Mouse (Mus musculus): Measurements from ENCODE around the gene Cdc7.

The Cdc7 gene

GRCm38 (mm10) chr5:106985594-106985993 lies 21.5 kb downstream of the Cdc7 start:
- Histone ChIP-seq H3K4me1 (replicated peaks; ENCODE audit: low read depth, low read length) (0 out of 2 replicates have a peak, but pooled peaks cover 3% of the 10 kb centered on the region), H3K36me3 (ENCODE audit: insufficient read depth, low read length) (peaks cover 55% of the 10 kb centered on the region)
- no peak for TF ChIP-seq POU5F1 (IDR thresholded peaks at IDR 0.05; ENCODE audit: borderline replicate concordance, low read length)

GRCm38 (mm10) chr5:106989181-106989580 lies 25.1 kb downstream of the Cdc7 start:
- TF ChIP-seq NANOG (IDR thresholded peaks at IDR 0.05; ENCODE audit: borderline replicate concordance, low read length) = no peak
- no peak for TF ChIP-seq CTCF (conservative IDR thresholded peaks at IDR 0.05; ENCODE audit: low read length)
- no peak for TF ChIP-seq POU5F1 (IDR thresholded peaks at IDR 0.05; ENCODE audit: borderline replicate concordance, low read length)
- Histone ChIP-seq H3K4me3 (replicated peaks; ENCODE audit: low read length) (no peak overlapping the region), H3K9me3 (ENCODE audit: low read length) (no peaks in the 10 kb centered on the region), H3K36me3 (ENCODE audit: insufficient read depth, low read length) (peaks cover 24% of the 10 kb centered on the region), H3K27me3 (ENCODE audit: insufficient read depth, low read length) (peaks cover 2% of the 10 kb centered on the region; the same call in 1 of the 2 replicates), H3K4me1 (replicated peaks; ENCODE audit: low read depth, low read length) (peaks cover 5% of the 10 kb centered on the region; the same call in 1 of the 2 replicates)

More at GRCm38 (mm10) chr5:106985594-106985993, 21.5 kb downstream of the Cdc7 start:
- Histone ChIP-seq H3K4me3 (replicated peaks; ENCODE audit: low read length) (no peak overlapping the region), H3K27me3 (ENCODE audit: insufficient read depth, low read length) (no peaks in the 10 kb centered on the region), H3K9me3 (ENCODE audit: low read length) (no peaks in the 10 kb centered on the region)

GRCm38 (mm10) chr5:106989786-106990185 lies 25.7 kb downstream of the Cdc7 start:
- no peaks in the 10 kb centered on the region for H3K9me3 ChIP-seq (ENCODE audit: low read length)
- no peak for TF ChIP-seq NANOG (IDR thresholded peaks at IDR 0.05; ENCODE audit: borderline replicate concordance, low read length)
- TF ChIP-seq CTCF (conservative IDR thresholded peaks at IDR 0.05; ENCODE audit: low read length) = no peak
- no peak for TF ChIP-seq POU5F1 (IDR thresholded peaks at IDR 0.05; ENCODE audit: borderline replicate concordance, low read length)
- H3K27me3 ChIP-seq (ENCODE audit: insufficient read depth, low read length) = peaks cover 2% of the 10 kb centered on the region; the same call in 1 of the 2 replicates
- H3K4me1 ChIP-seq (replicated peaks; ENCODE audit: low read depth, low read length) = peaks cover 11% of the 10 kb centered on the region
- peaks cover 18% of the 10 kb centered on the region for H3K36me3 ChIP-seq (ENCODE audit: insufficient read depth, low read length)
- no peak overlapping the region for H3K4me3 ChIP-seq (replicated peaks; ENCODE audit: low read length)

- Histone ChIP-seq H3K4me3 (replicated peaks; ENCODE audit: low read length) (no peak overlapping the region), H3K4me1 (replicated peaks; ENCODE audit: low read depth, low read length) (peaks cover 17% of the 10 kb centered on the region), H3K27me3 (ENCODE audit: insufficient read depth, low read length) (peaks cover 2% of the 10 kb centered on the region; the same call in 1 of the 2 replicates), H3K9me3 (ENCODE audit: low read length) (no peaks in the 10 kb centered on the region), H3K36me3 (ENCODE audit: insufficient read depth, low read length) (peaks cover 12% of the 10 kb centered on the region)
- TF ChIP-seq NANOG (IDR thresholded peaks at IDR 0.05; ENCODE audit: borderline replicate concordance, low read length) (no peak), POU5F1 (IDR thresholded peaks at IDR 0.05; ENCODE audit: borderline replicate concordance, low read length) (no peak), CTCF (conservative IDR thresholded peaks at IDR 0.05; ENCODE audit: low read length) (peak; percentile 14; the same call in 1 of the 2 replicates)
Measured at GRCm38 (mm10) chr5:106990639-106991299, 26.6 kb downstream of the Cdc7 start.

- Histone ChIP-seq H3K36me3 (ENCODE audit: insufficient read depth, low read length) (peaks cover 5% of the 10 kb centered on the region; the same call in 1 of the 2 replicates), H3K4me1 (replicated peaks; ENCODE audit: low read depth, low read length) (peaks cover 23% of the 10 kb centered on the region), H3K9me3 (ENCODE audit: low read length) (no peaks in the 10 kb centered on the region), H3K4me3 (replicated peaks; ENCODE audit: low read length) (no peak overlapping the region), H3K27me3 (ENCODE audit: insufficient read depth, low read length) (peaks cover 2% of the 10 kb centered on the region; the same call in 1 of the 2 replicates)
- no peak for TF ChIP-seq NANOG (IDR thresholded peaks at IDR 0.05; ENCODE audit: borderline replicate concordance, low read length)
- TF ChIP-seq CTCF (conservative IDR thresholded peaks at IDR 0.05; ENCODE audit: low read length) = no peak
- TF ChIP-seq POU5F1 (IDR thresholded peaks at IDR 0.05; ENCODE audit: borderline replicate concordance, low read length) = no peak
Measured at GRCm38 (mm10) chr5:106991300-106991929, 27.3 kb downstream of the Cdc7 start.

GRCm38 (mm10) chr5:106994716-106995115 lies 30.6 kb downstream of the Cdc7 start:
- Histone ChIP-seq H3K4me3 (replicated peaks; ENCODE audit: low read length) (no peak overlapping the region), H3K36me3 (ENCODE audit: insufficient read depth, low read length) (no peaks in the 10 kb centered on the region), H3K4me1 (replicated peaks; ENCODE audit: low read depth, low read length) (peaks cover 23% of the 10 kb centered on the region), H3K27me3 (ENCODE audit: insufficient read depth, low read length) (peaks cover 2% of the 10 kb centered on the region; the same call in 1 of the 2 replicates), H3K9me3 (ENCODE audit: low read length) (no peaks in the 10 kb centered on the region)
- TF ChIP-seq POU5F1 (IDR thresholded peaks at IDR 0.05; ENCODE audit: borderline replicate concordance, low read length) (no peak), CTCF (conservative IDR thresholded peaks at IDR 0.05; ENCODE audit: low read length) (no peak), NANOG (IDR thresholded peaks at IDR 0.05; ENCODE audit: borderline replicate concordance, low read length) (no peak)

- TF ChIP-seq CTCF (conservative IDR thresholded peaks at IDR 0.05; ENCODE audit: low read length) = no peak
- TF ChIP-seq NANOG (IDR thresholded peaks at IDR 0.05; ENCODE audit: borderline replicate concordance, low read length) = no peak
- TF ChIP-seq POU5F1 (IDR thresholded peaks at IDR 0.05; ENCODE audit: borderline replicate concordance, low read length) = no peak
- no peak overlapping the region for H3K4me3 ChIP-seq (replicated peaks; ENCODE audit: low read length)
- H3K36me3 ChIP-seq (ENCODE audit: insufficient read depth, low read length) = no peaks in the 10 kb centered on the region
- peaks cover 19% of the 10 kb centered on the region for H3K4me1 ChIP-seq (replicated peaks; ENCODE audit: low read depth, low read length)
- peaks cover 8% of the 10 kb centered on the region for H3K27me3 ChIP-seq (ENCODE audit: insufficient read depth, low read length)
- H3K9me3 ChIP-seq (ENCODE audit: low read length) = no peaks in the 10 kb centered on the region
Measured at GRCm38 (mm10) chr5:106995886-106996538, 31.9 kb downstream of the Cdc7 start.

- TF ChIP-seq POU5F1 (IDR thresholded peaks at IDR 0.05; ENCODE audit: borderline replicate concordance, low read length) = no peak
- no peak for TF ChIP-seq CTCF (conservative IDR thresholded peaks at IDR 0.05; ENCODE audit: low read length)
- TF ChIP-seq NANOG (IDR thresholded peaks at IDR 0.05; ENCODE audit: borderline replicate concordance, low read length) = no peak
- Histone ChIP-seq H3K4me1 (replicated peaks; ENCODE audit: low read depth, low read length) (peaks cover 25% of the 10 kb centered on the region), H3K9me3 (ENCODE audit: low read length) (no peaks in the 10 kb centered on the region), H3K36me3 (ENCODE audit: insufficient read depth, low read length) (no peaks in the 10 kb centered on the region), H3K4me3 (replicated peaks; ENCODE audit: low read length) (no peak overlapping the region), H3K27me3 (ENCODE audit: insufficient read depth, low read length) (peaks cover 11% of the 10 kb centered on the region)
Measured at GRCm38 (mm10) chr5:106996539-106997244, 32.6 kb downstream of the Cdc7 start.
